Mouse (Mus musculus) megakaryocyte, adult 5-6 weeks (primary cell): ENCODE measurements around the gene Cip2a. TPM values are rescaled to one million over a fixed set of nuclear protein-coding genes. Genes with fewer than 3 reads are reported as not detected.

Source experiments
- ATAC-seq: 2 replicates; pipeline ENCODE4 v1.8.0; 2016; ENCODE audit warnings: mild to moderate bottlenecking, inconsistent platforms; ENCODE audit not compliant: poor library complexity, severe bottlenecking
- total RNA-seq, 2 experiments: library from RNA; stranded (forward) in 1 of 2; stranded (reverse) in 1 of 2; fragments of 153-499, 151-499 nt in 1 of 2; fragments of 221-1000, 200-1000 nt in 1 of 2; gene quantifications; 2 replicates each; pipeline versions ENCODE4 v1.2.3 to v1.2.4; 2015 to 2017

Cip2a gene
- total RNA-seq (2015) (87.9 and 102 TPM in 2 replicates), total RNA-seq (2017) (107 and 114 TPM in 2 replicates)

DNA sequence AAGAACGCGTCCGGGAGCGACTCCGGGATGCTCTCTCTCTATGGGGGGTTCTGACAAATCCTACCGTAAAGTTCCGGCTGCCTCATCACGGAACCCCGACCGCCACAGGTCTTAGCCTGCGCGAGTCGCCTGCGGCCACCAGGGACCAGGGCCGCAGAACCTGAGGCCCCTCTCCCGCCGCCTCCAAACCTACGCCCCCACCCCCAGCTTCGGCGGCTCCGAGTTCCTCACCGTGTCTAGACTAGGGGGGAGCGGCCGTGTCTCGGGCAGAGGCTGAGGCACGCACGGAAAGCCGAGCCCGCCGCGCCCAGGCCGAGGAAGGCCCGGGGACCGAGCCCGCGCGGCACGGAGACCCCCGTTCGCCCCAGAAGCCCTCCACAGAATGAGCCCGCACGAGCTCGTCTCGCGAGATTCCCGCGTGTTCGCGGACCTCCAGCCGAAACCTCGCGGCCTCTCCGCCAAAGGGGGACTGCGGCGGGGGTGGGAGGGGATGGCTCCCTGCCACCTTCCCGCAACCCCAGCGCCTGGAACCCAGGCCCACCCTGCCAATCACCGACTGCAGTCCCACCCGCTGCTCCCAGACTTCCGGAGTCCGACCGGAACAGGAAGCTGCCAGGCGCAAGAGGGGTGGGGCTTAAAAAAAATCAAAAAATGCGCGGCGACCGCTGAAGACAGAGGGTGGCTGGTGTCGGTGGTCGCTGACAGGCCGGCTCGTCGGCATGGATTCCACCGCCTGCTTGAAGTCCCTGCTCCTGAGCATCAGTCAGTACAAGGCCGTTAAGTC, at the start of gene Cip2a, which contains the start of gene Dzip3:
Gene Cip2a (plus strand): TSS at position 627 of the 784 bp plus-strand sequence.
Gene Dzip3 (minus strand): TSS at position 607 of the 784 bp plus-strand sequence.
- peak; percentile 85 for ATAC-seq

DNA sequence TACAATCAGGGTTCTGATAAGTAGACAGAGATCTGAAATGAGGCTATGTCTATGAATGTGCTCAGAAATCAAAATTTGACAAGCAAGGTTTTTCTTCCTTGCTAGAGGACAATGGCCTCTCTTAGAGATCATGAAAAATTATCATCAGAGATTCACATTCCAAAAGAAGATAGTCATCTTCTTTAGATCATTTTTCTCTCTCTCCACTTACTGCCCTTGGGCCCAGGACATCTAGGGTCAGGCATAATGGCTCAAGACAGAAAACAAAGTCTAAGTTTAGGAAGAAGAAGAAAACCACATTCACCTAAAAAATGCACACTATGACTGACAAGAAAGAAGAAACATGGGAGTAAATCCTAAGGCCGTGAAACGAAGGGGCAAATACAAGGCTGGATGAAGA, 21.0 kb upstream of the Cip2a start:
- ATAC-seq = no peak

DNA sequence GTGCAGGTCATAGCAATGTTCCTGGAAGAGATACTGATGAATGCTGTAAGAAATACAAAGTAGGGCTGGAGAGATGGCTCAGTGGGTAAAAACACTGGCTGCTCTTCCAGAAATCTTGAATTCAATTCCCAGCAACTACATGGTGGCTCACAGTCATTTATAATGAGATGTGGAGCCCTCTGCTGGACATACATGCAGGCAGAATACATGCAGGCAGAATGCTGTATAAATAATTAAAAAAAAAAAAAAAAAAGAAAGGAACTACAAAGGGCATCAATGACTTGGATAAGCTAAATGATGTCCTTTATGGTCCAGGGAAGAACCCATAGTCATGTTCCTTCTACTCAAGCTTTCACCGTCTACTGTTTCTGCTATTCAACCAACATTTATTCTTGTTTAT, 20.4 kb upstream of the Cip2a start:
- peak; percentile 67 for ATAC-seq

DNA sequence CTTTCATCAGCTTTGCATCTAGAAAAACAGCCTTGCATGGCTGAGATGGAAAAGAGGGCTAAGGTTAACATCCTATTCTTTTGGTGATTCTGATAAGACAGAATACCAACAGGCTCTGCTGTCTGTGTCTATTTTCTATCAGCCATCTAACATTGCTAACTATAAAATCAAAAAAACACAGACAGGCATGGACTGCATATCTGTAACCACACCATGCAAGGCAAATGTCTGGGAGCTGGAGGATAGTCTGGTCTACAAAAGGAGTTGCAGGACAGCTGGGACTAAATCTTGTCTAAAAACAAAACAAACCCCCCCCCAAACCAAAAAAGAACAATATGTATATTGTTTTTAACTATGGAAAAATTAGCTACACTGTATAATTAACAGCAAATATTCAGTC, 14.0 kb upstream of the Cip2a start:
- ATAC-seq = no peak

DNA sequence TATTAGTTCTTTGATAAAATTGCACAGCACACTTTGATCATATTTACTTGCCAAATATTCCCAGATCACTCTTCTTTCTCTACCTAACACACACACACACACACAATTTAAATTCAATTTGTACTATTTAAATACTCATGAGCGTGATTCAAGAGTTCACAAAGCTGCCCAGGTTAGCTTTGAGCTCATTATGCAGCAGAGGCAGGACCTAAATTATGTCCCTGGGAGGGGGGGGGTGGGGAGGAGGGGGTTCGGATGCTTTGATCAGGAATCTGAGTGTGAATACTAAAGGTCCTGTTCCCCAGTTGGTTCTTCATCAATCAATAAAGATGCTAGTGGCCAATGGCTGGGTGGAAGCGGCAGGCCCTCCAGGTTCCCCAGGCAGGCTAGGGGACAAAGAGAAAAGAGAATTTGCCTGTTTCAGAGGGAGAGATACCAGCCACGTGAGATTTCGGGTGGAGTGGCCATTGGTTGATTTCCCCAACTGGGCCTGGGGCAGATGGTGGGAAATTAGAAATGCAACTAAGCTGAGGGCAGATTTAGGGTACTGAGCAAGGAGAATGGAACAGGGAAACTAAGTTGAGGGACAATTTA, 8.9 kb upstream of the Cip2a start:
- no peak for ATAC-seq

DNA sequence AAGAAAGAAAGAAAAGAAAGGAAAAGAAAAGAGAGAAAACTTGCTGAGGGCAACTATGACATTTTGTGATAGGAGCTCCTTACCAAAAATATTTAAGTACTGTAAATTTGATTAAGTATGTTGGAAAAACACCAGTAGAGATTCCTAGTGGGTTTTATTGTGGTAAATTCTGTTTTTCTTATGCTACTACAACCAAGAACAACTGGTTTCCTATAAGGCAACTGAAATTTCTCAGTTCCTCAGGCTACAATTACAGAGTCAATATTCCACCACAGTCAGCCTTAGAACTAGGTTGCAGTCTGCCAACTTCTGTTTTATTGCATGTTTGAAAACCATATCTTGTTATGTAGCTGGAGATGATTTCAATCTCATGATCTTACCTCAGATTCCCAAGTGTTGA, 4.3 kb upstream of the Cip2a start:
- ATAC-seq = no peak

DNA sequence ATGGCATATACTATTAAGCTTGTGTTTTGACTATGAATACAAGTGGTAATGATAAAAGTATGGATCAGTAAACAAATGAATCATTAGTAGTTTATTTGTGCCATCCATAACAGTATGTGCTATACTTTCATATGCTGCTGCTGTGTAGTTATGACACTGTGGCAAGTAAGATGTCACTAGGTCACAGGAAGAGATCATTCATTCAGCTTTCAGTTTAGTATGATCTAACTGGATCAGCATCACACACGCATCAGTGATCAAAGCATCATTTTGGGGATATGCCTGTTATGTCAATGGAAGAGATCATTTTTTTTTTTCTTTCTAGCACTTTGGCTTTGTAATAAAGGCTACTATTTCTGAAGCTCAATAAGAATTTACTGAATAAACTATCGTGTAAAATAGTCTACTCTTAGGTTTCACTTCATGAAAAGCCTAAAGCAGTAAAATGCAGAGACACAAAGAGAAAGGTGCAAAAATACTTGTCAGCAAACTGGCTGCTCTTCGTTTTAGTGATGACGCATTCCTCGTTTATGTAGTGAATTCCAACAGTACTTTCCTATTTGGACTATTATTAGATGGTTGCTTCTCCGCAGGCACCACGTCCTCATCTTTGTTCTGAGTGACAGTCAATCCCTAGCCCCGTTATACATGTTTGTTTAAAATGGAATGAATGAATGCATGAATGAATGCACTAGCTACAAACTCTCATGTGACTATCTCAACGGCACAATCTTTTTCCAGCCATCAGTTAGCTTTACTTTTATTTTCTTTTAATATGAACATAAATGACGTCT, 1.4 kb upstream of the Cip2a start:
- no peak for ATAC-seq

DNA sequence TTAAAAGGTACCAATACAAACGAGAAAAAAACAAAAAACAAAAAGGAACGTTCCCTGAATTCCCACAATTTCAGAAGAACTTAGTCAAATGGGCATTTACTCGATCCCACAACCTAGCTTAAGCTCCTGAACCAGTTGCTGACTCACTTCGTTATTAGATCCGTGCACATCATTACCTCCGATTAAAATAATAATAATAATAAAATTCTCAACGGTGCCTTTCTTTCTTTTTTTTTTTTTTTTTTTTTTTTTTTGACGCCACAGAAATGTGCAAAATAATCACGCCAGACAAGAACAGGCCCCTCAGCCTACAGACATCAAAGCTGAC, 790 bp upstream of the Cip2a start:
- no peak for ATAC-seq

DNA sequence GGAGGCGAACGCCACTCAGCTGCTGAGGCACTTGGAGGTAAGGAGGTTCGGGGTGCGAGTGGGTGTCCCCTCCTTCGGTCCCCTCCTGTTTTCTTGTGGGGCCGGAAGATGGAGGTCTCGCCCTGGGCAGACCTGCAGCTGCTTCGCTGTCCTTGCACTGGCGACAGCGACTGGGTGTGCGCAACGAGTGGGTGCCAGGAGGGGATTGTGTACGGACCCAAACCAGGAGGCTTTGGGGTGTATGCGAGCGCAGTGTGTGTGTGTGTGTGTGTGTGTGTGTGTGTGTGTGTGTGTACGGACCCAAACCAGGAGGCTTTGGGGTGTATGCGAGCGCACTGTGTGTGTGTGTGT, 333 bp downstream of the Cip2a start:
- peak; percentile 18 for ATAC-seq

DNA sequence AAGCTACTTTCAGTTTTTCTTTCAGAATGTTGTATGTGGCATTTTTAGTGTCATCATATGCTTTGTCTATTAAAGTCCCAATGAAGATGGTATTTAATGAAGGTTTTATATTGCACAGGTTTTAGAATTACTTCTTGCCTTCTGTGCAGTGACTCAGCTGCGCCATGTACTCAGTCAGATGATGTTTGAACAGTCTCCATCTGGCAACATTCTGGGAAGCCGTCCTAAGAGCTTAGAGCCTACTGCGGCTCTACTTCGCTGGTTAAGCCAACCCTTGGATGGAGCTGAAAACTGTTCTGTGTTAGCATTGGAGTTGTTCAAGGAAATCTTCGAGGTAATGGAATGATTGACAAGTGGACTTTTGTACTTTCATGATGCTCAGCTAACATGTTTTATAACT, 10.2 kb downstream of the Cip2a start:
- ATAC-seq = no peak

DNA sequence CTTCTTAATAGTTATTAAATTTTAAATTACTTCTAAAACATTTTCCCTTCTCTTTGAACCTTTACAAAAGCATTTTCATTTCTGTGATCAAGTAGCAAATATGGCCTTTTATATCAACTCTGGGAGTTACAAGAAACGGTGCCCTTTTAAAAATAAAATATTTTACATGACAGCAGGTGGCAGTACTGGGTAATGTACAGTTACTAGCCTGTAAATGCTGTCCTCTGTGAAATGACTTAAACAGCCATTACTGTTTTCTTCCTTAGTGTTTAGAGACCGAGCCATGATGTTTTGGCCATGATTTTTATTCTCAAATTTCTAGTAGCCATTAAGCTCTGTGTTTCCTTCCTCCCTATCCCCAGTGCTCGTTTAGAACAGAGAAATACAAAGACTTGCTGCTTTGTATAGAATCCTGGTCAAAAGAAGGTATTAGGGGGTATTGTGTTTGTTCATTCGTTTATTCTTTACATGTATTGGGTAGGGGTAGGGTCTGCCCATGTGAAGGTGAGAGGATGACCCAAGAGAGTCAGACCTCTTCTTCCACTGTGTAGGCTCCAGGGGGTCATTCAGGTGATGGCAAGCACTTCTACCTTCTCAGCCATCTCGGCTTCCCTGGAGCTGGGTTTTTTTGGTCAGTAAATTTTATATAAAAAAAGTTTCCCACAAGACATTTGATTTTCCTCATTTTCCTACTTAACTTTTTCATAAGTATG, 22.8 kb downstream of the Cip2a start:
- peak; percentile 45; the same call in 1 of the 2 replicates for ATAC-seq

DNA sequence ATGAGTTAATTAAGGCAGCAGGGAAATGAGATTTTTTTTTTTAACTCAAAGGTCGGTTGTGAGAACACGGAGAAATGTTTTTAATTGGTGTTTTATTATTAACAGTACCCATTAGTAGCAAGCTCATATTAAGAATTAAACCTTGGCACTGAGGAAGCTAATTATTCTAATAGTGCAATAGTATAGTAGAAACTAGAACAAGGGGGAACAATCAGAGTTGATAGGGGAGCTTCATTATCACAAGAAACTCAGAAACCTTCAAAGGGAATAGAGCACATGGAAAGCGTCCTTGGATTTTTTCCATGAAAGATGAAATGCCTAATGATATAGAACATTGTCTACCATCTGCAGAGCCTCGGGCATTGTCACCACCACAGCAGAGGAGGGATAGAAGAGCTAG, 41.9 kb downstream of the Cip2a start:
- ATAC-seq = no peak

DNA sequence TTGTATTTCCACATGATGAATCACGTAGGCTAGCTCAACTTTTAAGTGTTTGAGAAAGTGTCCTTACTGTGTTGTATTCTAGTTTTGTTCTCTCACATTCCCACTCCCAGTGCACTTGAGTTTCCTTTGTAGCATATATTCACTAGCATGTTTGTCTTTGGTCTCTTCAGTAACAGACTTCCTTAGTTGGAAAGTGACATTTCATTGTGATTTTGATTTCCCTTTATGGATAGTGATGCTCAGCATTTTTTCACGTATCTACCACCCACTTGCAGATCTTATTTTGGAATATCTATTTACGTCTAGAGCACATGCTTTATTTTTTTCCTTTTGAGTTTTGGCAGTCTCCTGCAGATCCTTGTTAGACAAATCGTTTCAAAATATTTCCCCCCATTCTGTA, 43.8 kb downstream of the Cip2a start:
- no peak for ATAC-seq

DNA sequence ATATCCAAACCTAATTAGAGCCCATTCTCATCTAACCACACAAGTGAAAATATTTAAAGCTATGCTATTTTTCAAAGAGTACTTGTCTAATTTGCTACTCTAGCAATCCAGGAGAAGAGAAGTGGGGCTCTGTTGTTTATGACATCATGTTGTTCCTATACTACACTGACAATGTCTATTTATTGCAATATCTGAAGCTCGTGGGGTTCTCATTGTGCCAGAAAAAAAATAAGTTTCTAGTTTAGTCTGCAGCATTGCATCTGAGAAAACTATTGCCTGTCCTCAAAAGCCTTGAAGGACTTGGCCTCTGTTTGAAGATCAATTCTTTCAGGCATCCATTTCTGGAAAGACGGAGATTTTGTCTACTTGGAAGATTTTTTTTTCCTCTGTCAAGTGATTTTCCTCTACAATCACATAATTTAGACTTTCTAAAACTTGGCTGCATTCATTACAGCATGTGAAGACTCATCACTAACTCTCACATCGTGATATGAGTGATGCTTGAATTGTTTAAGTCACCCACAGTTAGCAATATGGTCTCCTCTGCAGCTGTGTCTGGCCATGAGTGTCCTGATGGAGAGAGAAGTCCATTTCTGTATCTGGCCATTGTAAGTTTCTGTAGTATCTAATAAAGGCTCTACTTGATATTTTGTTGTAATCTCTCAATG, 46.7 kb downstream of the Cip2a start:
- no peak for ATAC-seq

DNA sequence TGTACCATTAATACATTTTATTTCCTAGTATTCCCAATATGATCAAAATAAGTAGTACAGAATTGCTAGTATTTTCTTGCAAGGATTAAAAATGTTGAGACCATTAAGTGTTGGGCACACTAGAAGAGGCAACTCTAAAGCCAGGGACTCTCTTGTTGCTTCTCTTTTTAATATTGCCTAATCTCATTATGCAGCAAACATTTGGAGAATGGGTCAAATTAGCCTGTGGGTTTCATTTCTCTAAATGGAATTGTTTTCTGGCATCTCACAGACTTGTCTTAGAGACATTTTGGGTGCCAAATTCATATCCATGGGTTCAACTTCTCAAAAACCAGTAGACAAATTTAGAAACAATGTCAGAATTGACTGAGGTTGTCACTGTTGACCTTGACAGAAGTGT, 55.2 kb downstream of the Cip2a start:
- ATAC-seq = peak; percentile 83

DNA sequence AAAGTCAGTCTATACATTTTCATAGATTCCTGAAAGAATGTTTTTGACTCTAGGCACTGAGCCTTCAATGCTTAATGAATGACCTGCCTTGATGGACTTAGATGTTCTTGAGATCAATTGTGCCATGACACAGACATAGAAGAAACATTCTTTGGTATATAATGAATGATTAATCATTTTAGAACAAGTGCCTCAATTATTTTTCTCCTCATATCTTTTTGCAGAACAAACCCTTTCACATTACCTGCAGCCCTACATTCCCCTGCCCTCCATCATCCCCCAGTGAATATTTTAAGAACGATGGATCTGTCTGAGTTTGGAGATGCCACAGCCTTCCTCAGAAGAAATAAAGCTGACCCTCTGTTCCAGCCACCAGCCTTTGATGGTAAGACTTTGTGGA, 63.2 kb downstream of the Cip2a start, which contains the start of gene Myh15:
Gene Myh15 (plus strand): TSS at position 301 of the 400 bp plus-strand sequence.
- ATAC-seq = no peak

Other genes with a start within 250 kb of the Cip2a start
- gene Trat1, start 222.2 kb upstream of the Cip2a start, total RNA-seq (2015) = 0.14 and 0.27 TPM in 2 replicates
- 0.26 TPM in 1 of 2 replicates, not detected in the other for gene Trat1, start 222.2 kb upstream of the Cip2a start, total RNA-seq (2017)
- not detected in 2 replicates for gene Retnlb, start 177.3 kb upstream of the Cip2a start, total RNA-seq (2015)
- not detected in 2 replicates for gene Retnlb, start 177.3 kb upstream of the Cip2a start, total RNA-seq (2017)
- 0.82 TPM in 1 of 2 replicates, not detected in the other for gene Retnla, start 151.6 kb upstream of the Cip2a start, total RNA-seq (2015)
- not detected in 2 replicates for gene Retnla, start 151.6 kb upstream of the Cip2a start, total RNA-seq (2017)
- gene Retnlg, start 121.6 kb upstream of the Cip2a start, total RNA-seq (2015) = 4,075 and 4,871 TPM in 2 replicates
- 1,919 and 2,167 TPM in 2 replicates for gene Retnlg, start 121.6 kb upstream of the Cip2a start, total RNA-seq (2017)
- 11.9 and 16.3 TPM in 2 replicates for gene Dzip3, start within 50 bp of the Cip2a start, total RNA-seq (2015)
- gene Dzip3, start within 50 bp of the Cip2a start, total RNA-seq (2017) = 10.5 and 17.2 TPM in 2 replicates
- gene Myh15, start 63.3 kb downstream of the Cip2a start, total RNA-seq (2015) = not detected in 2 replicates
- gene Myh15, start 63.3 kb downstream of the Cip2a start, total RNA-seq (2017) = not detected in 2 replicates